Comparison of ENCODE assay signal across 16 mouse cellular contexts in the genomic region with DNA sequence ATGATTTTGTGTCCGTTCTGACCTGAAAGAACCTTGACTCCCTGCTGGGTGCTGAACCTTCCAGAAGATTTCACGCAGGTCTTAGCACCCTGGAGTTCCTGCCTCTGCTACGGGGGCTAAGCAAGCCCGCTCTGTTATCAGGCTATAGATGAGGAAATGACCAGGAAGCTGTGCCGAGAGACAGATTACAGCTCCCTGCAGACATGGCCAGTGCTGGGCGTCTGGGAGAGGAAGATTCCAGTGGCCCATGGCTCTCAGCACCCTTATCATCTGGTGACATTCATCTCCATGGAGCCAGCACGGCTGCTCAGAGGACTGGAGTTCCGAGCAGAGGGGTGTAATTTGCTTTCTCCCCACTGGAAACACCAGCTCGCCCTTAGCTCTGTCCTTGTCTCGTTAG. TPM values are rescaled to one million over a fixed set of nuclear protein-coding genes. Genes with fewer than 3 reads are reported as not detected.
A peak's percentile ranks its signal among the peaks of the same experiment; 100 is the strongest.
DNase-seq lines count a peak whose midpoint lies in the region; ATAC-seq and TF ChIP-seq lines count a peak whose summit lies in the region.
"Had no signal": no experiment of that assay in that cellular context is flagged by ENCODE, and none has a peak within 500 bp of the region (broad histone marks: within the 10 kb centered on the region; RNA-seq: fewer than 3 reads in every experiment).

No protein-coding gene starts in this region.

- no peaks in the 10 kb centered on the region for H3K9me3 ChIP-seq in lung, embryonic 14.5 days (ENCODE audit: low read depth, low read length)
- H3K9me3 ChIP-seq: hindbrain, embryonic 12.5 days; limb, embryonic 15.5 days had no signal

- H3K27me3 ChIP-seq in lung, embryonic 14.5 days (ENCODE audit: insufficient read depth, low read length), result no peaks in the 10 kb centered on the region
- H3K27me3 ChIP-seq: hindbrain, embryonic 12.5 days; limb, embryonic 15.5 days had no signal

- H3K4me3 ChIP-seq in lung, embryonic 14.5 days (ENCODE audit: low read depth, low read length), result no peak overlapping the region
- H3K4me3 ChIP-seq: hindbrain, embryonic 12.5 days; limb, embryonic 15.5 days had no signal

- peak; percentile 49; the same call in 1 of the 2 replicates for ATAC-seq in lung, embryonic 14.5 days (ENCODE audit: insufficient read depth)
- peak; percentile 85 for ATAC-seq in megakaryocyte progenitor cell, adult 5-6 weeks (replicated peaks; ENCODE audit: poor library complexity)
- ATAC-seq in erythroblast, adult 5-6 weeks (replicated peaks; ENCODE audit: low FRiP score, poor library complexity, severe bottlenecking), result no peak
- ATAC-seq: midbrain, embryonic 16.5 days had no signal

- intact Hi-C loops in left cerebral cortex, postnatal 4 days (cut with DNase I), result no loop called here

- H3K4me2 ChIP-seq in lung, embryonic 14.5 days, result no peak overlapping the region
- H3K4me2 ChIP-seq: hindbrain, embryonic 12.5 days; limb, embryonic 15.5 days had no signal

- no peak for DNase-seq in lung, embryonic 14.5 days
- DNase-seq in lung, postnatal 36 days, result no peak
- peak; percentile 44 for DNase-seq in c-Kit-positive CD71-positive TER-119-negative erythroid progenitor cells, embryonic 14.5 days (ENCODE audit: low read depth)
- peak; percentile 21 for DNase-seq in heart, postnatal 4 days
- DNase-seq in left cerebral cortex, postnatal 4 days, result no peak
- no peak for DNase-seq in urinary bladder, postnatal 25 days (ENCODE audit: low spot score)
- DNase-seq: adrenal gland, postnatal 14 days; cerebellum, postnatal 14 days; gastrocnemius, postnatal 36 days had no signal

- H3K4me1 ChIP-seq in lung, embryonic 14.5 days (ENCODE audit: insufficient read depth), result no peaks in the 10 kb centered on the region
- H3K4me1 ChIP-seq: limb, embryonic 15.5 days had no signal

- TF ChIP-seq CTCF in lung, embryonic 14.5 days (IDR thresholded peaks at IDR 0.05; ENCODE audit: low read depth), result no peak

- 33% methylated on average over 10 of the region's 10 CpGs for WGBS in lung, embryonic 14.5 days

- no peak overlapping the region for H3K27ac ChIP-seq in lung, embryonic 14.5 days (ENCODE audit: low read depth)
- H3K27ac ChIP-seq: hindbrain, embryonic 12.5 days; kidney, postnatal 0 days; limb, embryonic 15.5 days; macrophage had no signal

- H3K36me3 ChIP-seq in lung, embryonic 14.5 days (ENCODE audit: insufficient read depth), result no peaks in the 10 kb centered on the region
- H3K36me3 ChIP-seq: hindbrain, embryonic 12.5 days; limb, embryonic 15.5 days had no signal

- H3K9ac ChIP-seq in lung, embryonic 14.5 days, result no peak overlapping the region
- H3K9ac ChIP-seq: hindbrain, embryonic 12.5 days; limb, embryonic 15.5 days had no signal

RNA-seq across cellular contexts. Expression of a gene that starts 43.4 kb away (rescaled TPM):
- 0.09 and 0.31 TPM in 2 replicates for polyA plus RNA-seq in lung, embryonic 14.5 days (2014; fragmentation: Nextera tagmentation; extraction: Ambion mirVana)
- total RNA-seq in heart, postnatal 4 days (2021), result under 1 TPM; 0.14 to 0.19 TPM
- not detected in 2 replicates for total RNA-seq in megakaryocyte progenitor cell, adult 5-6 weeks (2015)
- 0.12 TPM in 1 of 2 replicates, not detected in the other for total RNA-seq in megakaryocyte progenitor cell, adult 5-6 weeks (2017)
- total RNA-seq in left cerebral cortex, postnatal 4 days (2021), result 10 to 100 TPM; 19.7 to 21.6 TPM
- not detected in 2 replicates for total RNA-seq in erythroblast, adult 5-6 weeks (2015; ENCODE audit: low replicate concordance)
- 0.34 TPM in 1 of 2 replicates, not detected in the other for total RNA-seq in erythroblast, adult 5-6 weeks (2017; ENCODE audit: low replicate concordance)
- polyA plus RNA-seq: macrophage had no signal

Comparison
In these comparisons a context has a peak if more than half of its experiments do, and no peak if none do; other contexts are left out.
1. DNase-seq: peak in c-Kit-positive CD71-positive TER-119-negative erythroid progenitor cells, embryonic 14.5 days (single experiment) and heart, postnatal 4 days (single experiment); none in lung, embryonic 14.5 days (single experiment), lung, postnatal 36 days (single experiment), left cerebral cortex, postnatal 4 days (single experiment) and urinary bladder, postnatal 25 days (single experiment).
2. RNA of a gene that starts 43.4 kb away (total RNA-seq): 19.7 to 21.6 TPM in left cerebral cortex, postnatal 4 days; 0.34 TPM in erythroblast, adult 5-6 weeks, 0.14 to 0.19 TPM in heart, postnatal 4 days and 0.12 TPM in megakaryocyte progenitor cell, adult 5-6 weeks; every median in the first group is over 10 times any median in the second.